Mouse (Mus musculus): Measurements from ENCODE around the gene Fundc1. TPM values are rescaled to one million over a fixed set of nuclear protein-coding genes. Genes with fewer than 3 reads are reported as not detected.
A peak's percentile ranks its signal among the peaks of the same experiment; 100 is the strongest.

Gene Fundc1
- polyA plus RNA-seq, 1 experiment from 2014 or later: 50.5 TPM

- H3K27ac ChIP-seq (ENCODE audit: low read length): no peak overlapping the region
- no peaks in the 10 kb centered on the region for H3K27me3 ChIP-seq (replicated peaks; ENCODE audit: insufficient read depth, low read length)
- no peak overlapping the region for H3K4me3 ChIP-seq (ENCODE audit: low read depth, low read length)
- TF ChIP-seq EP300 (IDR thresholded peaks at IDR 0.05) (peak; percentile 57), CTCF (IDR thresholded peaks at IDR 0.05) (no peak)
- no peaks in the 10 kb centered on the region for H3K4me1 ChIP-seq (ENCODE audit: insufficient read depth, low read depth, low read length)
- ATAC-seq: peak; percentile 91
- no peak overlapping the region for H3K9ac ChIP-seq (replicated peaks; ENCODE audit: low read depth)
- H3K9me3 ChIP-seq (ENCODE audit: low read length): no peaks in the 10 kb centered on the region
- DNase-seq (ENCODE audit: low spot score): peak; percentile 51
- H3K4me2 ChIP-seq (replicated peaks; ENCODE audit: low read depth, low read length): no peak overlapping the region
- H3K36me3 ChIP-seq (ENCODE audit: insufficient read depth, low read length): no peaks in the 10 kb centered on the region
- 23% methylated on average over 6 of the region's 6 CpGs for WGBS
Observed at GRCm38 (mm10) chrX:17547143-17547806, 24.9 kb downstream of the Fundc1 start.

GRCm38 (mm10) chrX:17544860-17545492 lies 27.1 kb downstream of the Fundc1 start:
- TF ChIP-seq EP300 (IDR thresholded peaks at IDR 0.05): 0 out of 2 replicates have a peak, but pooled peaks have one; percentile 13
- no peak for TF ChIP-seq CTCF (IDR thresholded peaks at IDR 0.05)
- no peak overlapping the region for H3K4me3 ChIP-seq (ENCODE audit: low read depth, low read length)
- no peak overlapping the region for H3K4me2 ChIP-seq (replicated peaks; ENCODE audit: low read depth, low read length)
- no peak overlapping the region; the same call in 1 of the 2 replicates for H3K27ac ChIP-seq (ENCODE audit: low read length)
- H3K27me3 ChIP-seq (replicated peaks; ENCODE audit: insufficient read depth, low read length): no peaks in the 10 kb centered on the region
- H3K9me3 ChIP-seq (ENCODE audit: low read length): no peaks in the 10 kb centered on the region
- no peak overlapping the region for H3K9ac ChIP-seq (replicated peaks; ENCODE audit: low read depth)
- peak; percentile 6 for DNase-seq (ENCODE audit: low spot score)
- no peaks in the 10 kb centered on the region for H3K4me1 ChIP-seq (ENCODE audit: insufficient read depth, low read depth, low read length)
- no peaks in the 10 kb centered on the region for H3K36me3 ChIP-seq (ENCODE audit: insufficient read depth, low read length)
- ATAC-seq: peak; percentile 19
- 24% methylated on average over 2 of the region's 2 CpGs for WGBS

GRCm38 (mm10) chrX:17537701-17538100 lies 34.4 kb downstream of the Fundc1 start:
- no peak overlapping the region for H3K9ac ChIP-seq (replicated peaks; ENCODE audit: low read depth)
- H3K4me2 ChIP-seq (replicated peaks; ENCODE audit: low read depth, low read length): no peak overlapping the region
- H3K27me3 ChIP-seq (replicated peaks; ENCODE audit: insufficient read depth, low read length): no peaks in the 10 kb centered on the region
- WGBS: 82% methylated on average over 4 of the region's 4 CpGs
- no peaks in the 10 kb centered on the region for H3K4me1 ChIP-seq (ENCODE audit: insufficient read depth, low read depth, low read length)
- DNase-seq (ENCODE audit: low spot score): no peak
- H3K4me3 ChIP-seq (ENCODE audit: low read depth, low read length): no peak overlapping the region
- no peaks in the 10 kb centered on the region for H3K9me3 ChIP-seq (ENCODE audit: low read length)
- no peaks in the 10 kb centered on the region for H3K36me3 ChIP-seq (ENCODE audit: insufficient read depth, low read length)
- no peak for ATAC-seq
- H3K27ac ChIP-seq (ENCODE audit: low read length): no peak overlapping the region
- no peak for TF ChIP-seq CTCF (IDR thresholded peaks at IDR 0.05)
- TF ChIP-seq EP300 (IDR thresholded peaks at IDR 0.05): no peak

GRCm38 (mm10) chrX:17527008-17527407 lies 45.1 kb downstream of the Fundc1 start:
- H3K9ac ChIP-seq (replicated peaks; ENCODE audit: low read depth): no peak overlapping the region
- ATAC-seq: peak; percentile 88
- no peaks in the 10 kb centered on the region for H3K27me3 ChIP-seq (replicated peaks; ENCODE audit: insufficient read depth, low read length)
- no peaks in the 10 kb centered on the region for H3K4me1 ChIP-seq (ENCODE audit: insufficient read depth, low read depth, low read length)
- TF ChIP-seq EP300 (IDR thresholded peaks at IDR 0.05) (peak; percentile 98), CTCF (IDR thresholded peaks at IDR 0.05) (no peak)
- no peak overlapping the region for H3K27ac ChIP-seq (ENCODE audit: low read length)
- peak; percentile 71 for DNase-seq (ENCODE audit: low spot score)
- no peak overlapping the region for H3K4me3 ChIP-seq (ENCODE audit: low read depth, low read length)
- WGBS: 35% methylated on average over 2 of the region's 2 CpGs
- no peaks in the 10 kb centered on the region for H3K36me3 ChIP-seq (ENCODE audit: insufficient read depth, low read length)
- no peak overlapping the region for H3K4me2 ChIP-seq (replicated peaks; ENCODE audit: low read depth, low read length)
- no peaks in the 10 kb centered on the region for H3K9me3 ChIP-seq (ENCODE audit: low read length)

DNA sequence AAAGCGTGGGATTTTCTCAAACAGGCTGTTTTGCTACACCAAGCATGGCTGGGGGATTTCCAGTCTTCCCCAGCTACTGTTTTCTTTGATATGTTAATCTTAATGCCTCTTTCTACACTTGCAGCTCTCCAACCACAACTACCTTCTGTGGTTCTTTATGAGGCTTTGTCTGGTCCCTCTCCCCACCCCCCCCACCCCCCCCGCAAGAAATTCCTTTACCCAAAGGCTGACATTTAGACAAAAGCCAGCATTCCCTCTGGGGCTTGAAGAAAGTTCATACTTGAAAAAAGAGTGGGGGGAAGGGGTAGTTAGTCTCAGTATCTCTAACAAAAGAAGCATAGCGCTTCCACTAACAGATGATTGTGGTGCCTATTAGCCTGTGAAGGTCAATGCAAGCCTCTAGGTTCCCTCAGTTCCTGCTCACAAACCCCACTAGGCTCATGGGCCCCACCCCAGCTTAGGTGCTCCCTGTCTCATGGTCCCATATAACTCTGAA lies 50.9 kb downstream of the Fundc1 start:
- Histone ChIP-seq H3K4me2 (replicated peaks; ENCODE audit: low read depth, low read length) (no peak overlapping the region), H3K36me3 (ENCODE audit: insufficient read depth, low read length) (no peaks in the 10 kb centered on the region), H3K4me1 (ENCODE audit: insufficient read depth, low read depth, low read length) (no peaks in the 10 kb centered on the region), H3K9me3 (ENCODE audit: low read length) (no peaks in the 10 kb centered on the region), H3K27ac (ENCODE audit: low read length) (no peak overlapping the region), H3K27me3 (replicated peaks; ENCODE audit: insufficient read depth, low read length) (no peaks in the 10 kb centered on the region), H3K9ac (replicated peaks; ENCODE audit: low read depth) (no peak overlapping the region), H3K4me3 (ENCODE audit: low read depth, low read length) (no peak overlapping the region)
- DNase-seq (ENCODE audit: low spot score) (no peak), ATAC-seq (no peak)
- WGBS: 34% methylated on average over 3 of the region's 3 CpGs
- TF ChIP-seq CTCF (IDR thresholded peaks at IDR 0.05) (no peak), EP300 (IDR thresholded peaks at IDR 0.05) (no peak)

DNA sequence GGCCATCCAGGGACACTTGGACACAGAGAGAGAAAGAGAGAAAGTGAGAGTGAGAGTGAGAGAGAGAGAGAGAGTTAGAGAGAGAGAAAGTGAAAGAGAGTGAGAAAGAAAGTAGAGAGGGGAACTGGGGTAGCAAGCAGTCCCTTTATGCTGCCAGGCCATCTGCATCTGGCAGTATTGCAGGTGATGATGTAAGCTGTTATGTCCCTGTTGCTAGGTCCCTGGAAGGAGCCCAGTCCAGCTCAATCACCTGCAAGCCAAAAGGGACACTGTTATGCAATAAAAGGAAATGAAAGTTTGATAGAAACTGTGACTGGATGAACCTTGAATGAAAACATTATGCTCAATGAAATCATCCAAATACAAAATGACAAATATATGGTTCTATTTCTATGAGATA lies 52.0 kb downstream of the Fundc1 start:
- Histone ChIP-seq H3K4me2 (replicated peaks; ENCODE audit: low read depth, low read length) (no peak overlapping the region), H3K9me3 (ENCODE audit: low read length) (no peaks in the 10 kb centered on the region), H3K4me3 (ENCODE audit: low read depth, low read length) (no peak overlapping the region), H3K27me3 (replicated peaks; ENCODE audit: insufficient read depth, low read length) (no peaks in the 10 kb centered on the region), H3K36me3 (ENCODE audit: insufficient read depth, low read length) (no peaks in the 10 kb centered on the region), H3K27ac (ENCODE audit: low read length) (no peak overlapping the region), H3K4me1 (ENCODE audit: insufficient read depth, low read depth, low read length) (no peaks in the 10 kb centered on the region), H3K9ac (replicated peaks; ENCODE audit: low read depth) (no peak overlapping the region)
- DNase-seq (ENCODE audit: low spot score) (peak; percentile 25), ATAC-seq (peak; percentile 54; the same call in 1 of the 2 replicates)
- TF ChIP-seq EP300 (IDR thresholded peaks at IDR 0.05): no peak

All from lung, postnatal 0 days (tissue).